Mouse (Mus musculus) brain, embryonic 14.5 days (tissue): ENCODE data around the gene Aig1. TPM values are rescaled to one million over a fixed set of nuclear protein-coding genes. Genes with fewer than 3 reads are reported as not detected.

ENCODE experiments used
- DNase-seq: peaks from one replicate; pipeline ENCODE4 v3.0.0-alpha.2; 2011; ENCODE audit warnings: low read depth
- CTCF ChIP-seq: fragments of 200-500 bp; IDR thresholded peaks from 2 replicates; pipeline ENCODE4 v1.5.1; 2012; ENCODE audit warnings: inconsistent platforms, mild to moderate bottlenecking, moderate library complexity, borderline replicate concordance; ENCODE audit not compliant: insufficient read depth, insufficient read length; ENCODE audit errors: extremely low read depth
- POLR2A ChIP-seq: fragments of 200-500 bp; IDR thresholded peaks from 2 replicates; pipeline ENCODE4 v1.6.1; 2012; ENCODE audit warnings: mild to moderate bottlenecking, inconsistent platforms, borderline replicate concordance; ENCODE audit not compliant: poor library complexity, insufficient read depth, insufficient read length, severe bottlenecking; ENCODE audit errors: extremely low read depth
- polyA plus RNA-seq: library from polyadenylated mRNA; depleted of rRNA; stranded (reverse); fragments of >200 nt; gene quantifications from 2 replicates; pipeline ENCODE4 v1.2.3, GENCODE M21; 2012; rRNA removed

Aig1 gene
- polyA plus RNA-seq, 1 experiment = 47.5 TPM

GRCm38 (mm10) chr10:13623735-13624134 is 245.0 kb downstream of the Aig1 start:
- DNase-seq = no peak
- TF ChIP-seq CTCF (no peak), POLR2A (no peak)

- no peak for TF ChIP-seq CTCF
- DNase-seq = no peak
Measured at GRCm38 (mm10) chr10:13600926-13601325, 267.9 kb downstream of the Aig1 start.

- peak; percentile 15 for DNase-seq
Measured at GRCm38 (mm10) chr10:13597491-13597890, 271.3 kb downstream of the Aig1 start.

More at GRCm38 (mm10) chr10:13597491-13597890, 271.3 kb downstream of the Aig1 start:
- no peak for TF ChIP-seq CTCF

Other genes starting within 250 kb of the Aig1 start
- 18.0 and 18.6 TPM in 2 replicates for gene Hivep2, start 97.1 kb upstream of the Aig1 start, polyA plus RNA-seq